Mouse (Mus musculus): ENCODE data around the gene Galns.

The Galns gene

GRCm38 (mm10) chr8:122531312-122531711 is 80.0 kb downstream of the Galns start:
- DNase-seq: no peak

- DNase-seq: no peak
These were observed 82.1 kb downstream of the Galns start for GRCm38 (mm10) chr8:122529159-122529558.
